Mouse (Mus musculus): ENCODE data around the gene Piezo1.

Gene Piezo1

DNA sequence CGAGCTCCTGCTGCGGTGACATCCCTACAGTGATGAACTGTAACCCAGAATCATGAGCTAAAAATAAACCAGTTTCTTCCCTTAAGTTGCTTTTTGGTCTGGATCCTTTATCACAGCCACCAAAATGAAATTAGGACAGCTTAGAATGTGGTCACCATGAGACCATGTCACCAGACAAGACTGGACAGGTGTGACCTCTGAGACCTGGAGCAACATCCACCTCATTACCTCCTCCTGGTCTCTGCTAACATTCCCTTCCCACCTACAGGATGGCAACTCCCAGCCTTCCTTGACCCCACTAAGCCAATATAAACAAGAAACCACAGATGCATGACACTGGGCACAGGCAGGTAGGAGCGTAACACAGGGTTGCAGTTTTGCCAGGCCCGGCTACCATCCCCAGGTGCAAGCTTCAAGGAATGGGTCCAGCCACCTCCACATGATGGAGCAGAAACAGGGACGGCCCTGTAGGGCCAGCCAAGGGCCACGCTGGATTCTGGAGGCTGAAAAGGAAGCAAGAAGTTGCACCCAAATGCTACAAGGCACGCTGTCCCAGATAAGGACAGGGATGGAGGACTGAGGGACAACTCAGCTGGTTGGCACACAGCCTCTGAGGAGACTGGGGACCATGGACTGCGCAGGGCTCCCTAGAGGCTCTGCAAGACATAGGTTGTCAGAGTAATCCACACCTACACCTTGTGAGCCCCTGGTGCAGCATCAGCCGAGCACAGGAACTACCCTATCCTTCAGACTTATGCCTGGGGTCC lies 12.6 kb downstream of the Piezo1 start:
- no peak for DNase-seq

DNA sequence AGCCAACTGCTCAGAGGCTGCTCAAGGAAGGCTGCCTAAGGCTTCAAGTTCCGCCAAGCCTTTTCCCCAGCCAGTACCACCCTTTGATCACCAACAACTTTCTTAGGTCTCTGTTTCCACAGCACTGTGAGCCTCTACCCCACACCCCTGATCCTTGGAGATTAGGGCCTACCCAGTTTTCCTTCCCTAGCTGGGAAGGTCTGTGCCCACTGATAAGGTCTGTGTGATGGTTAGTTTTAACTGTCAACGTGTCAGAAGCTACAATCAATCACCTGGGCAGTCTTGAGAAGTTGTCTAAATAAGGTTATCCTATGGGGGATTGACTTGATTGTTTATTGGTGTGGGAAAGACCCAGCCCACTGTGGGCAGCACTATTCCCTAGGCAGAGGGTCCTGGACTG lies 13.3 kb downstream of the Piezo1 start:
- no peak for DNase-seq

DNA sequence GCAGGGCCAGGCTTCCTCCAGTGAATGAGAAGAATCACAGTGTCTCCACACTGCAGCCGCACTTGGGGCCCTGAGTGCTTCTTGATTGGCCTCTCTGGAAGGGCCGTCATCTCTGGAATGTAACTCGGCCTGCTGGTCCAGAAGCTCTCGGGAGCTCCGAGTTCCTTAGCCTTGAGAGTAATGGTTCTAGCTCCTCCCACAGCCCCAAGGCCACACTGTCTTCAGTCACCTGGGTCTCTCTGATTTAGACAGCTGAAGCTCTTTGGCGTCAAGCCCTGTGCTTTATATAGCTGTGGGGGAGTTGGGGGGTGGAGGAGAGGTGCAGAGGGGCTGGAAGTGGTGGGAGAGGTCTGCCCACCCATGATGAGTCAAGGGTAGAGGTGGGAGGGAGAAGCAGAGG lies 14.1 kb downstream of the Piezo1 start:
- no peak for DNase-seq

DNA sequence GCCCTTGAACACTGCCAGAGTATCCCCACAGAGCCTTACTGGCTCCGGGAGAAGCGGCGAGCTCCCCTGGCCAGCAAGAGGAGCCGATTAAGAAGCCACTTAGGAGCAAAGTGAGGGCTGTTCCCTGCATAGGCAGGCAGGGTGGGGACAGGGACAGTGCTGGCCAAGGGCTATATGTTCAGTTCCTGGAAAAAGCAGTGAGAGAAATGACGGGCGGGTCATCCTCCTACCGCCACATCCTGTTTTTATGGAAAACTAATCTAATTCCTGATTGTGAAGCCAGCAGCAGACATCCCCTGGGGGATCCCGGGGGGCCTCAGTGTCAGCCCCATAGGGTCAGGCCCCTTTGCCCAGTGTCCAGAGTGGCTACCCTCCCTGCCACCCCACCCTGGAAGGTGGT lies 19.8 kb downstream of the Piezo1 start:
- no peak for DNase-seq

DNA sequence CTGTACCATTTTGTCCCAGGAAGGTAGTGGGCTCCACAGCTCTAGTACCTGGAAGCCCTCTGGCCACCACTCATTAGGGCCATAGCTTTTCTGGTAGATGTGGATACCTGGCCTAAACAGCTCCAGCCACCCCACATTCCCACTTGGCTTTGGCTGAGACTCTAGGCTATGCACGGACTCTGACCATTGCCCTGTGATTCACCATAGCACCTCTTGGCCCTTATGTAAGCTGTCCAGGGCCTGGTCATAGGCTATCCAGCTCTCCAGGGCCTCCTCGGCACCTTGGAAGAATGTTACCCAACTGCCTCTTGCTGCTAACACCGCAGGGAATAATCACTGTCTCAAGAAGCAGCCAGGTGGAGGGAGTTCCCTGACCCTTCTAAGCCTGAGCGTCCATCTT lies 22.0 kb downstream of the Piezo1 start:
- no peak for DNase-seq

DNA sequence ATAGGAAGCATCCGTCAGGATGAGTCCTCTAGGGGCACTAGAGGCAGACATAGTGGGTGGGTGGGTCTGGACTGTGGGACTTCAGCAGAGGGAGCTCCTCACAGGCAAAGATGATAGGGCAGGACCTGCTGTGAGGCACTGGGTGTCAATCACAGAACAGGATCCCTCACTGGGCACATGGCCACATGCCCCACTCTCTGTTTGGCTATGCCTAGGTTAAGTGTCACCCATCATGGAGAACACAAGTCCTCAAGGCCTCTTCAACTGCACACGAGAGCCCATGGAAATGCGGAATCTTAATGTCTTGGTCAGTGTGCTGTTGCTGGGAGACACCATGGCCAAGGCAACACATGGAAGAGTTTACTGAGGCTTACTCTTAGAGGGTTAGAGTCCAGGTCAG lies 23.2 kb downstream of the Piezo1 start:
- no peak for DNase-seq

DNA sequence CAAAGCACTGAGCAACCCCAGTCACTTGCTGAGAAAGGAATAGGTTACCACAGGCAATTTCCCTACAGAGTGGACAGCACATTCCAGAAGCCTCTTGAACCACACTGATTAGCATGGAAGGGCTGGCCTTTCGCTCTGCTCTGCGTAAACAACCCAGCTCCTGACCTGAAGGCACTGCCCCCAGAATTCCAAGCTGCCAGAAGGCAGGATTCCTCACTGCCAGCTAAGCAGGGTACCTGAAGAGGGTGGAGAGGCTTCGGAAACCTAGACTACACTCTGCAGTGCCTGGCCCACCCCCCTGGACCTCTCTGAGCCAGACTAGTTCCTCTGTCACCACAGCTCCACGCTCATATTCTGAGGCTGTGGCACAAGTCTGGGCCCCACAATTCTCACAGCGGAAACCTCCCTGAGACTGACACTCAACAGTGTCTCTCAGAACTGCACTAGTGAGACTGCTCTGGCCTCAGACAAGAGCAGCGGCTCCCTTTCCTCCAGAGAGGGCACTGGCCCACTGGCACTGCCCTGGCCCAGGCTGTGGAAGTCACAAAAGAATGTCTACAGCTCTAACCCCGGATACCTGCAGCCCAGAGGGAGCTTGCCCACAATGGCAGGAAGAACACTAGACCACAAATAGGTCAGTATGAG lies 24.5 kb downstream of the Piezo1 start:
- no peak for DNase-seq

DNA sequence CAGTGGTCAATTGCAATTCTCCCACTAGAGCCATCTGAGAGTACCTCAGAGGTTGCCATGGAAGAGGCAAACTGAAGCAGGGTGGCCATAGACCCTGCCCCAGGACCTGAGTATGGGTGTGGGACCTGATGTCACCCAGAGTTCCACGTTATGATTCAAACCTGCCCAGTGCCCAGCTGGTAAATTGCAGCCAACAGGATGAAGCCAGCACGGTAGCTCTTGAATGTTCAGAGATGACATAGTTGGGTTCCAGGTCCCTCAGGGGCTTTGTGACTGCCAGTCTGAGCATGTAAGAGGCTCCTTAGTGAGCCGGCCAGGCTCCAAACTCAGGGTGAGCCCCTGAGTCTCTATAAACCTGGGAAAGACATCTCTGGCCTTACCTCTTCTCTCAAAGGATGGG lies 25.0 kb downstream of the Piezo1 start:
- DNase-seq, result no peak

DNA sequence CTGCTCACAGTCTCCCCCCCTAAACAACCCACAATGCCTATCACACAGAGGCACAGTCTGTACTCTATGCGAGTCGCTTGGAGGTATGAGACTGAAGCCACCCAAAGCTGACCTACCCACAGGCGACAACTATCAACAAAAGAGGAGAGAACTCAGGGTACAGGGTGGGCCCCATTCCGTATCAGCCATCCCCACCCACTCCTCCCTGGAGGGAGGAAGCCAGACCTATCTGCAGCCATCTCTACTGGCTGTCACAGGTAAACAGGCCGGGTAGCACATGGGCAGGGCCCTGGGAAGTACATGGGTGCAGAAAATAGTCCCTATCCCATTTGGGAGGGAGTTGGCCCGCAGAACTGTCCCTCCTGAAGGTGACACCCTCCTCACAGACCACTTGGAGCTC lies 26.1 kb downstream of the Piezo1 start:
- no peak for DNase-seq

DNA sequence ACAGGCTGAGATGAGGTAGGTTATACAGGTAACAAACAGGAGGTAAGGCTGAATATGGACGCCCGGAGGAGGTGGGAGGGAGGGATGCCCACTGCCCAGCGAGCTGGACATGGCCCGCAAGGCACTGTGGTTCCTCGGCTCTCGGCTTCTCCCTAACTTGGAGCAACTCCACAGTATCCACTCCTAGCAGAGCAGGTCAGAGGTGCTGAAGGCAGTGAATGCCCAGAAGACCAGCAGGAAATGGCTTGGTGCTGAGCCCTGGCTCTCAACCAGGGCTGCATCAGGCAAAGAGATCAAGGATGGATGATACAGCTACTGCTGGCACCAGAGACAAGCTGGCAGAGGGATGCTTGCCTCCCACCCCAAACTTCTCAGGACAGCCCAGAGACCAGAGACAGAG lies 26.6 kb downstream of the Piezo1 start:
- DNase-seq, result no peak

DNA sequence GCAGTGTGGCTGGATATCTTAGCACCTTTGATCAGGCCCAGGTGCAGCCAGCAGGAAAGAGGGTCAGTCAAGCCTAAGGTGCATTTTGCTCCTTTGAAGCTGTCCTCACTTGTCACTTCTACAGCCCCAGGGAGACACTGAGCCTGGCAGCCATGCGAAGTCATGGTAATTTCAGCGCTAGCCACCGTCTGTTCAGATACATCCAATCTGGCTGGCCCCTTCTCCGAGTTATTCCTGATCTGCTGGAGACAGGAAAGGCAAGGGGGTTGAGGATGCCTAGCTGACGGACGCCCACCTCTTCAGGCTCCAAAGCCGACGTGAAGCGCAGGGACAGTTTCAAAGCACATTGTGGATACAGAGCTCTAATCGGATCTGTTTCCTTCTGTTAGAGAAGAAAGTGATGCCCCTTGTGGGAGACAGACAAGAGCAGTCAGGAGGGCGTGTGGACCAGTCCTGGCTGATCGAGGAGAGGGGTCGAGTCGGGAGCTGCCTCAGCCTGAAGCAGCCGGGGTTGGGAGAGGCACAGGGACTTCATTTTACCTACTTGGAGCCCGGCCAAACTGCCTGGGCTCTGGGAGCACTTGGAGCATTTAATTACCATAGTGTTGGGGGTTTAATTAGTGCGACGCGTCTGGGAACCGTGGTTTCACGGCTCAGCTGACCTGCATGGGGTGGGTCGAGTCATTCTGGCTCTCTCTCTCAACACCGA lies 27.3 kb downstream of the Piezo1 start:
- DNase-seq, result no peak

DNA sequence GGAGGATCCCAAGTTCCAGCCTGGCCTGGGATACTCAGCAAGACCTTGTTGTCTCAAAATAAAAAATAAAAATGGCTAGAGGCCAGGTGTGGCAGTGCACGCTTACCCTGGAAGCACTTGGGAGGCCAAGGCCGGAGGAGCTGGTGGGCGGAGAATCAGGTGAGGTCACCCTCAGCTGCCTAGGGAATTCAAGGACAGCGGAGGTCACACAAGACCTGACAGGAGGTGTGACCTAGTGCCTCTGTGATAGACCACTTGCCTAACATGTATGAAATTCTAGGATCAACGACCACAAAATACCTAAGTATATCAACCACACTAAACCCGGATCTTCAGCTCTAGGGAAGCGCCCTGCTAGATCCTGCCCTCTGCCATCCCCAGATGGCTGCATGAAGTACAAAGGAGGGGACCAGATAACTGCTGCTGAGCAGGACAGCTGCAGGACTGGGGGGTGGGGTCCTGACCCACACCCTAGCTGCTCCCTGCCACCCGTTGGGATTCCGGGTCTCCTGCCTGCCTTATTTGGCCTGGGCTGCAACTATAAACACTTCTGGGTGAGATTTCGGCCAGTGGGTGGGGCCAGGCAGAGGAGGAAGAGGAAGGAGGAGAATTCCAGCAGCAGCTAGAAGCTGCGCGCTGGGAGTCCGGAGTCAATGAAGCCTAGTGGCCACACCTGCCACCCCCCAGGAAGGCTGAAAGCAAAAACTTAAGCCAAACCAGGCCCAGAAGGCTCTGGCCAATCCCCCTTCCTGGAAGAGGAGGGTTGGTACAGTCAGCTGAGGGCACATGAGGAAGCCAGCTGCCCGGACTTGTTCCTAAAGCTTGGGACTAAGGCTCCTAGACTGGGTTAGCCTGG lies 28.1 kb downstream of the Piezo1 start:
- DNase-seq, result no peak

DNA sequence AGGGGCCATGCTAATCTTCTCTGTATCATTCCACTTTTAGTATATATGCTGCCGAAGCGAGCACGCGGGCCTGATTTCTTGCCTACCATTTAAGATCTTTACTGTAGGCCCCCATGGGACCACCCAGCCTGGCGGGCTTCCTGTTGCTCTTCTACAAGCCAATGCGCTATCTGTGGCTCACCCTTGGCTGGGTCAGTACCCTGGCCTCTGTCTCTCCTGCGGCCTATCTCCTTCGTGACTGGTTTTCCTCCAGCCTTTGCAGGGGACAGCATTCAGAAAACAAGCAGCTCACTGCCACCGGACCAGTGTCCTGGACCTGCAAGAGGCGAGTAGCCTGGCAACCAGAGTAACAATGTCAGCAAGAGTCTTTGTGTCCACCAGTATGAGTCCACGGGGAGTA lies 30.5 kb downstream of the Piezo1 start:
- DNase-seq, result no peak

DNA sequence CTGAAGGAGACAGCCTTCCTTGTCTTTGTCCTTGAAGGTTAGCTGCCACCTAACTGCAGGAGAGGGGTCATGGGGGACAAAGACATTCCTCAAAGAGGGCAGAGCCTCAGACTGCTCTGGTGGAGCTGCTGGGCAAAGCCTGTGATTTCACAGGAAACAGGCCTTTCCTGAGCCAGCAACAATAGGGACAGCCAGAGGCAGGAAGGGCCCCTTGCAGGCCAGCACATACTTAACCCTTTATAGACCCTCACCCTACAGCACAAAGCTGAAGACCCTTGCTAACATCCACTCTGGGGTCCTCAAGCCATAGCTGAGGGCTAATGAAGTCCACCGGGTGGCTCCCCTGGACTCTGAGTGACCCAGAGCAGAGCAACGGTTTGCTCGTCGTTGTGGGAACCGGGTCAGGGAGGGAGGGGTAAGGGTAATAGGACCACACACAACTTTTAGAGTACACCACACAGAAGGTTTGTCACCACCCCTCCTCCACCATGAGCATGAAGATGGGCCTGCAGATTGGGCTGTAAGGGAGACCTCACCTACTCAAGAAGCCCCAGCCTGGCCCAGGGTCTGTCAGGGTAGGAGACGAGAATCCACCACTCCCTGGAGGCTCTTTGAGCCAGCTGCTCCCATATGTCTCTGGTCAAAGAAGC lies 33.5 kb downstream of the Piezo1 start:
- DNase-seq, result no peak

DNA sequence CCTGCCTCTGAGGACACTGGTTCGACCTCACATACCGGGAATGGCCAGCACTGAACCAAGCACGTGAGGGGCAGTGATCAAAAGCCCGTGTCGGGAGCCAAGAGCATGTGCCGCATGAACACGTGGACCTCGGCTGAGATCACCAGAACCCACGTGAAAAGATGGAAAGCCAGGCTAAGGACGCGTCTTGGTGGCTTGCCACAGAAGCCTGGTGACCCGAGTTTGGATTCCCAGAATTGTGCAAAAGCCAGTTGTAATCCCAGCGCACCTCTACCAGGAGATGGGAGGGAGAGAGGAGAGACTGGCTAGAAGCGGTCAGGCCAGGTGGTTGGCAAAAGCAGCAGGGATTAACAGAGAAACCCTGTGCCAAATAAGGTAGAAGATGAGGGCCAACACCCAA lies 35.4 kb downstream of the Piezo1 start:
- no peak for DNase-seq

DNA sequence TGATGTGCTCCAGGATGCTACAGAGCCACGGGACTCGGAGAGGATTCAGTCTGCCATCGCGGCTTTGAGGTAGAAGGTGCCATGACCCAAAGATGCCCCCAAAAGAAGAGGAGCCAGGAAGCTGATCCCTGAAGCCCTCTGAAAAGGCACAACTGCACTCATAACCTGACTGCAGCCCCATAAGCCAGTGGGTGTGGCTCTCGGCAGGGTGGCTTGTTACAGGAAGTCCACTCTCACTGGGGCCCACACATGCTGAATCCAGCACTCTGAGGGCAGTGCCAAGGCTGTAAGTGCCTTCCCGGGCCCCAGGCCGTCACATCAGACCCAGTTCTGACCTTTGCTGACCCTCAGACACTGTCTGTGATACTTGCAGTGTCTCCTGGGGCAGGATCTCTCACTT lies 38.7 kb downstream of the Piezo1 start:
- no peak for DNase-seq

DNA sequence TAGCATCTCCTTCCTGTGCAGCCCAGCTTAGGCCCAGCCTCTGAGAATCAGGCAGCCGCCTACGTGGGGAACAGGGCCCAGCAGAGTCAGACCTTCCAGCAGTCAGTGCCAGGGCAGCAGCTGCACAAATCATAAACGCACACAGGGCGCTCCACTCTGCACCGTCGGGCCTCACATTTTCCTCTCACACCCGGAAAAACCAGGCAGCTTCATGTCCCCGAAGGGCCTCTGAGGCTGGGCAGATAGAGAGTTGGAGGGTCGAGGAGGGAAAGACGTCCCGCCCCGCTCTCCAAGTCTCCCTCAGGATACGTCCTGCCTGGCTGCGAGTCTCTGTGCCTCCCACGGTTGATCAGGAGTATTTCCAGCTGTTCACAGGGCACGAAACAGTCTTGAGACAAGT lies 39.6 kb downstream of the Piezo1 start:
- DNase-seq, result no peak

DNA sequence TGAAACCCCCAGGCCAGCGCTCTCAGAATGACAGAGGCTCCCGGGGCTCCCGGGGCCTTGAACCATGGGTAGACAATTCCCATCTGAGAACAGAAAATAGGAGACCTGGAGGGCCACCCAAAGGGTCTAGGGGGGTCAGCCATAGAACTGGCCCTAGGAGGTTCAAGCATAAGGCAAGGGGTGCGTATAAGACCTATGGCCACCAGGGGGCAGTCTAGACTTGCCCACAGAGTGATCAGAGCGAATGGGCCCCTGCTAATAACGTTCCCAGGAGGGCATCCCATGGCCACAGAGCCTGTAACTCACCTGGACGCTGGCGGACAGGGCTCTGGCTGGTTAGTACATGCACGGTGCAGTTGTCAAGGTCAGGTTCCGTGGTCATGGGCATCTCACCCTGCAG lies 50.3 kb downstream of the Piezo1 start:
- peak; percentile 89 to 91 for DNase-seq

DNA sequence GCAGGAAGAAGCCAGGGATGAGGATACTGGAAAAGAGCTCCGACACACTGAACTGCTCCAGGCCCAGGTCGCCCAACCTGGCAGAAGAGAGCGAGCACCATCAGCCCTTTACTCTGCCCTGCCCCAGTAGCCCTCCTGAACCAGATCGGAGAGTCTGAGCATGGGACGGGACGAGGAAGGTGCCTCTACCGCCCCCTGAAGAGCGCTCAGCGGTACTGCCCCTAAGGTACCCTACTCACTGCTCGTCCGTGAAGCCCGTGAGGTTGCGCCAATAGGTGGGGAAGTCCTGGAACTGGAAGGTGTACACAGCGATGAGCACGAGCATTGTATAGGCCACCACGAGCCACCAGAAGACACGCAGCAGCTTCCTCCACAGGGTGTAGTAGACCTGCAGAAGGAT lies 53.2 kb downstream of the Piezo1 start:
- DNase-seq, result peak; percentile 34 to 44

DNA sequence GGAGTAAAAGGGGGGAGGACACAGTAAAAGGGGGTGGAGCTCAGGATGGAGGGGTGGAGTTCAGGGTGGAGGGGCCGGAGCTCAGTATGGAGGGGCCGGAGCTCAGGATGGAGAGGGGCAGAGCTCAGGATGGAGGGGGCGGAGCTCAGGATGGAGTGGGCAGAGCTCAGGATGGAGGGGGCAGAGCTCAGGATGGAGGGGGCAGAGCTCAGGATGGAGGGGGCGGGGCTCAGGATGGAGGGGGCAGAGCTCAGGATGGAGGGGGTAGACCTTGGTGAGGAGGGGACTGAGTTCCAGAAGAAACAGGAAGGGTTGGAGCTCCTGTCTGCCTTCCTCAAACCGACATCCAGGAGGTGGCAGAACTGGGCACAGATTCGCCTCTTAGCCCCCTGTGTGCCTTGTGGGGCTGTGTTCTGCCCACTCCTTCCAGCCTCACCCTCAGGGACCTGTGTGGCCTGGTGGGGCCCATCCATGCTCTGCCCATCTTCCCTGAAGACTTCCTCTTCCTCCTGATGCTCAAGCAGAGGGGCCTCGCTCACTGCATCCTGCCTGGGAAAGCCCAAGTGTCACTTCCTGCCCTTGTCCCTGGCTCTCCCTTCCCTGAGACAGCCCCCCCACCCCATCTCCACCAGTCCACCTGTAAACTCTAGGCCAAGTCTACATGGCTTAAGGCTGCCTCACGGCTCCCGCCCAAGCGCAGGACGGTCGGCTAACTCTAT lies 54.0 kb downstream of the Piezo1 start:
- DNase-seq, result no peak

DNA sequence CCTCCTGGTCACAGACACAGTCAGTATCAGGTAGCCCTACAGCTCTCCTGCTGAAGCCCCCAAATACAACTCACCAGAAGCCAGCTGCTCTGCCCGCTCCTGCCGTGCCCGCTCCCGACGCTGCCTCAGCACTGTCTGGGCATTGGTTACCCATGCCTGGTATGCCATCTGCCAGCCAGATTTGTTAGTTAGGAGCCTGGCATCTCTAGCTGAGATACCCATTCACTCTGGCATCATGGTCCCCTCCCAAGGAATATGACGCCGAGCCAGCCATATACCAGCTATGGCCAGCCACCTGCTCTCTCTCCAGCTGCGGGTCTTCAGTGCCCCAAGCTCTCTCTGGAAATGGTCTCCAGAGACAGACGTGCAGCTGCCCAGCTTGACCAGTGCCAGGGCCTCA lies 62.7 kb downstream of the Piezo1 start:
- DNase-seq, result no peak

DNA sequence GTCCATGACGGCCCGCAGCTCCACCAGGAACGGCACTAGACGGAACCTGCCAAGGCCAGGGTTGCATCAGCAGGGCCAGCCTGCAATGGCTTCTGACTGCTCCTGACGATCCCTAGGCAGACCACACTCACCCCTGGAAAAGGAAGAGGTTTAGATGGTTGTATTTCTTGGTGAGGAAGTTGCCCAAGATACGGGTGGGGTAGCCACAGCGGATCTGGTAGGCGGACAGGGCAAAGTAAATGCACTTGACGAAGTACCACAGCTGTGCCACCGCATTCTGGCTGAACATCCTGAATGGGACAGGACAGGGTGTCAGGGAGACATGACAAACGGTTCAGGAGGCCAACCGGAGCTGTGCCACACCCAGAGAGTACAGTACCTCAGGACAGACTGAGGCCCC lies 66.3 kb downstream of the Piezo1 start:
- no peak for DNase-seq

All from B cell, adult 2 months (primary cell).